Mouse (Mus musculus) 3134 (cell line): ENCODE results near the gene Mybpc2.

ENCODE experiments used
- DNase-seq: peaks from one replicate; pipeline ENCODE4 v3.0.0-alpha.2; 2011; ENCODE audit warnings: low spot score; ENCODE audit not compliant: insufficient read length; ENCODE audit errors: extremely low read depth

Mybpc2 gene

GRCm38 (mm10) chr7:44465111-44465510 is 59.3 kb downstream of the Mybpc2 start, which contains the start of gene Aspdh:
Gene Aspdh, plus strand, starts transcription at chr7:44465391.
- DNase-seq = no peak

DNA sequence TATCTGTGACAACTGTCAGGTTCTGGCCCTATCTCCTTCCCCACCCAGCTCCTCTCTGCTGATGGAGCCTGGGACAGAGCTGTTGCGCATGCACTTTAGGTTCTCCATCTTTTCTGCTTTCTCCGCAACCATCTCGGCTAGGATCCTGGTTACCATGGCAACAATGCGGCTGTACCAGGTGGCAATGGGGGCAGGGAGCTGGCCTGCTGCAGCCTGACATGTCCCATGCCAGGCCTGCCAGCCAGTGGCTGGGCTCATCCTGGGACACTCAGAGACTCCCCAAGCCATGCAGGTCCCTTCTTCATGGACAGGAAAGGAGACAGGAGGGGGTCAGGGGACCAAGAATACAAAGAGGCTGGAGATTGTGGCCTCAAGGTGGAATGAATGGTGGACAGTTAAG is 59.9 kb downstream of the Mybpc2 start:
- no peak for DNase-seq

DNA sequence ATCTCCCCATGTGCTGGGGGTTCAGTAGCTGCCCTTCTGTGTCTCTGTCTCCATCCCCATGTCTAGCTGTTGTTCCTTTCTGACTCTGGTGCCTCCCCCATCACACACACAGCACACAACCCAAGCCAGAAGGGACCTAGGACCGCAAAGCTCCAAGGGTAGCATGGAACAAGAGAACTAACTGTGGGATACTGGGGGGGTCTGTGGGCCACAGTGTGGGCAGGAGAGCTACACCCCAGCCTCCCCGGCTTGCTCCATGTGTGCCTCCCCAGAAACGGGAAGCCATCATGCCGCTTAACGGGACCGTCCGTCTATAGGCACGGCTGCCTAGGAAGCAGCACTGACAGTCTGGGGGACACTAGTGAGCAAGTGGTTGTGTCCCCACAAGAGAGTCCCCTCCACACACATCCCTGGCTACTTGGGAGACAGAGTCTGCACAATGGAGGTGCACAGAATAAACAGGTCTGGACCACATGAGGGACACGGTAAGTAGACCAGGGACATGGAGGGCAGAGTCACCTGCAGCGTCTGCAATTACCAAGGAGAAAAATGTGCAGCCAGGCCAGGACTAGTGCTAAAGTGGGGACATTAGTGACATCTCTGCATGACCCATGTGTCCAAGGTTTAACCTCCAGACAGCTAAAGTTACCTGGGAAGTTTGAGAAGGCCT is 60.8 kb downstream of the Mybpc2 start:
- no peak for DNase-seq

DNA sequence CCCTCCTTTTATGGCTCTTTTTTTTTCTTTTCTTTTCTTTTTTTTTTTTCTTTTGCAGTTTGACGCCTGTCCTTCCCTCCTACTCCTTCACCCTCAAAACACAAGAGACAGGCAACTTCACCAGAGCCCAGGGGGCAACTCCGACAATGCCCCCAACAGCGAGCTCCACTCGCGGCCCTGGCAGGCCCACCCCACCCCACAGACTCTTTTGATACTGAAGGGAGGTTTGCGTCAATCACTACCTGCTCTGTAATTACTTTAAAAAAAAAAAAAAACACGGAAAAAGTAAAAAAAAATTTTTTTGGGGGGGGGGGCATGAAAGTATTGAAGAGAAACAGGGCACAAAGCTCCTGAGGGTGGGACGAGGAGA is 61.4 kb downstream of the Mybpc2 start:
- DNase-seq = no peak

DNA sequence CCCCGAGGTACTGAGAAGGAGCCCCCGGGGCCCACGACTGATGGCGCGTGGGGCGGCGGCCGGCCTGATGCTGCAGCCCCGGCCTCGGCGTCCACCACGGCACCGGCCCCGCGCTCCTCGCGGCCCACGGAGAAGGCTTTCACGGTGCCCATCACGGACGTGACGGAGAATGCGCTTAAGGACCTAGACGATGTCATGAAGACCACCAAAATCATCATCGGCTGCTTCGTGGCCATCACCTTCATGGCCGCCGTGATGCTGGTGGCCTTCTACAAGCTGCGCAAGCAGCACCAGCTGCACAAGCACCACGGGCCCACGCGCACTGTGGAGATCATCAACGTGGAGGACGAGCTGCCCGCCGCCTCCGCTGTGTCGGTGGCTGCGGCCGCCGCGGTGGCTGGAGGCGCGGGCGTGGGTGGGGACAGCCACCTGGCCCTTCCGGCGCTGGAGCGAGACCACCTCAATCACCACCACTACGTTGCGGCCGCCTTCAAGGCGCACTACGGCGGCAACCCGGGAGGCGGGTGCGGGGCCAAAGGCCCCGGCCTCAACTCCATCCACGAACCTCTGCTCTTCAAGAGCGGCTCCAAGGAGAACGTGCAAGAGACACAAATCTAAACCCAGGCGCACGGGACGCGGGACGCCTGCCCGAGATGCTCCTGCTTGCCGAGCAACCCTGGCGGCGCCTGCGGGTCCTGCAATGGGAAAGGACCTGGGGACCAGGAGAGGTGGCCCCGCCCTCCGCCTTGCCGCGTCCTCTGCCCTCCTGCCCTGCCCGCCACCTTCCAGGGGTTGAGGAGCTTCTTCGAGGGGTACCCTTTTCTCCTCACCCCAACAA is 62.0 kb downstream of the Mybpc2 start:
- no peak for DNase-seq

DNA sequence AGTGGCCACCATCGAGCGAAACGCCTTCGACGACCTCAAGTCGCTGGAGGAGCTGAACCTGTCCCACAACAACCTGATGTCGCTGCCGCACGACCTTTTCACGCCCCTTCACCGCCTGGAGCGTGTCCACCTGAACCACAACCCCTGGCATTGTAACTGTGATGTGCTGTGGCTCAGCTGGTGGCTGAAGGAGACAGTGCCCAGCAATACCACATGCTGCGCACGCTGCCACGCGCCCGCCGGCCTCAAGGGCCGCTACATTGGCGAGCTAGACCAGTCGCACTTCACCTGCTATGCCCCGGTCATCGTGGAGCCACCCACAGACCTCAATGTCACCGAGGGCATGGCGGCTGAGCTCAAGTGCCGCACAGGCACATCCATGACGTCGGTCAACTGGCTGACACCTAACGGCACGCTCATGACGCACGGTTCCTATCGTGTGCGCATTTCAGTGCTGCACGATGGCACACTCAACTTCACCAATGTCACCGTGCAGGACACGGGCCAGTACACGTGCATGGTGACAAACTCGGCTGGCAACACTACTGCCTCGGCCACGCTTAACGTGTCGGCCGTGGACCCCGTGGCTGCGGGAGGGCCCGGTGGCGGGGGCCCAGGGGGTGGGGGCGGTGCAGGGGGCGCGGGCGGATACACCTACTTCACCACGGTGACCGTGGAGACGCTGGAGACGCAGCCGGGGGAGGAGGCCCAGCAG is 62.8 kb downstream of the Mybpc2 start:
- DNase-seq = no peak

DNA sequence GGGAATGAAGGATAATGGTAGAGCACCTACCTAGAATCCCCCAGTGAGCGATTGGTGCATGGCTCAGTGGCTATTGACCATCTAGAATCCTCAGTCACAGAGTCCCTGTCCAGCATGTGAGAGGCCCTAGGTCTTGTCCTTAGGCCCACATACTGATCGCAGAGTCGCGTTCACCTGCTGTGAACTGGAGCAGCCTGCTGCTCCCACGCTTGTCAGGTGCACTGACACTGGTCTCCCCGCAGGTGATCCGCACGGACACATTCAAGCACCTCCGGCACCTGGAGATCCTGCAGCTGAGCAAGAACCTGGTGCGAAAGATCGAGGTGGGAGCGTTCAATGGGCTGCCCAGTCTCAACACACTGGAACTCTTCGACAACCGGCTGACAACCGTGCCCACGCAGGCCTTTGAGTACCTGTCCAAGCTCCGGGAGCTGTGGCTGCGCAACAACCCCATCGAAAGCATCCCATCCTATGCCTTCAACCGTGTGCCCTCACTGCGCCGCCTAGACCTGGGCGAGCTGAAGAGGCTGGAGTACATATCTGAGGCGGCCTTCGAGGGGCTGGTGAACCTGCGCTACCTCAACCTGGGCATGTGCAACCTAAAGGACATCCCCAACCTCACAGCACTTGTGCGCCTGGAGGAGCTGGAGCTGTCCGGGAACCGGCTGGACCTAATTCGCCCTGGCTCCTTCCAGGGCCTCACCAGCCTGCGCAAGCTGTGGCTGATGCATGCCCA is 63.5 kb downstream of the Mybpc2 start:
- DNase-seq = no peak

DNA sequence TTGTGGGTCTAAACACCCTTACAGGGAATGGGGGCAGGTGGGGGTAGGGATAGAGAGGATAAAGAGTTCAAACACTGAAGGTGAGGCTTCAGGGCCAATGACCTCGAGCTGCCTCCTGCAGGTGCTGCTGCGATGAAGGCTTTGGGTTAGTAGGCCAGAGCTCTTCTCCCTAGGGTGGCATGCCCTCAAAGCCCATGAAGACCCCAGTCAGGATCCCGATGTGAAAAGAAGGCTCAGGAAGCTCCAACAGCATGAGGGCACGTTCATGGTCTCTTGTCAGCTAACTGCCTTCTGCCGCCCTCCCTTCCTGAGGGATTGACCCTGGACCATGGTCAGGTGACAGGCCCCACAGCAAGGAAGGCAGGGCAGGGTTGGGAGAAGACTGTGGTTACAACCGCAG is 64.4 kb downstream of the Mybpc2 start:
- no peak for DNase-seq

DNA sequence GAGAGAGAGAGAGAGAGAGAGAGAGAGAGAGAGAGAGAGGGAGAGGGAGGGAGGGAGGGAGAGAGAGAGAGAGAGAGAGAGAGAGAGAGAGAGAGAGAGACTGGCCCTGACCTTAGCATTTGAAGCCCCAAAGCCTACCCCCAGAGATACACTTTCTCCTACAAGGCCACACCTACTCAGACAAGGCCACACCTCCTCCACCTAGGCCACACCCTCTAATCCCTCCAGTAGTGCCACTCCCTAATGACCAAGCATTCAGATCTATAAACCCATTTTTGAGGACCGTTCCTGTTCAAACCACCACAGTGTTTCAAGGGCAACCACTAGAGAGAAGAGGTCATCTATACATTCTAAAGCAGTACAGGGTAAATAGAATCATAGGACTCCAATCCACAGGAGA is 68.2 kb downstream of the Mybpc2 start:
- DNase-seq = no peak

- peak; percentile 47 for DNase-seq
Measured at GRCm38 (mm10) chr7:44453256-44453655, 71.2 kb downstream of the Mybpc2 start.
